Mouse (Mus musculus) liver, embryonic 18 days (tissue): ENCODE results near the gene Plekhj1. TPM values are rescaled to one million over a fixed set of nuclear protein-coding genes. Genes with fewer than 3 reads are reported as not detected.

Experiments used
- polyA plus RNA-seq: library from polyadenylated mRNA; depleted of rRNA; stranded (reverse); fragments of >200 nt; gene quantifications from 2 replicates; pipeline ENCODE4 v1.2.3, GENCODE M21; 2012; rRNA removed

The Plekhj1 gene
- 33.7 and 36.1 TPM in 2 replicates for polyA plus RNA-seq

DNA sequence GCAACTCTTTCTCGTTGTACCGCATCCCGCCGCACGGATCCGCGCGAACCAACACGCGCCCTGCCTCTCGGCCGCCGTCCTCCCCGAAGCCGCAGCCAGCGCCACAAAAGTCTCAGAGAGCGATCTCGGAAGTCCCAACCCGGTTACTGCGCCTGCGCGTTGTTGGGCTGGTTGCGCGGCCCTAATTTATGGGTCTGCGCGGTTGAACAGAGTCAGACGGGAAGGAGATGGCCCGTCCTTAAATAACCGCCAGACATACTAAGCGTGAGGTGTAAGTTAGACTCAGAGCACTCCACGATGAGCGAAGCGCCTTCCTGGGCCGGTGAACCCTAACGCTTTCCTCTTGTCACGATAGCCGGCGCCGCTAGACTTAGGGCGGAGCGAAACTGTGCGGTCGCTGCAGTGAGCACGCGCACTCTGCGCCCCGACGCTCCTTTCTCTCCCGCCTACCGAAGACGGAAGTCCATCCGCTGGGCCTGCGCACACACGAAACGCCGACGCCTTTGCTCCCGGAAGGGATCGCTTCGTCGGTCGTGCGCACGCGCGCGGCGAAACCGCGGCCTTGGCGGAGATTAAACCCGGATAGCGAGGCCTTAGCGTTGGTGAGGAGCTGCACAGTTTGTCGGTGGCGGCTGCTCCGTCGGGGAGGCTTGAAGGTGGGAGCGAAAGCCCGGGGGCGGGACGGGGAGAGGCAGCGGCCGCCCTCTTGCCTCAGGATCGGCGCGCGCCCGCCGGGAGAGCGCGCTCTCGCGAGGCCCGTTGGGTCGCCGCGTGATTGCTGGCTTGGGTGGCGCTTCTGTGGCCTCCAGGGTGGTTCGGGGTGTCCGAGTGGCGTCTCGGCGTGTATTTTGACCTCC is at the start of gene Plekhj1, which contains the start of gene Sf3a2:
Gene Plekhj1, minus strand, starts transcription at position 477 of the 857 bp plus-strand sequence.
Gene Sf3a2, plus strand, starts transcription at position 49 of the 857 bp plus-strand sequence.

GRCm38 (mm10) chr10:80843931-80844547 is 45.6 kb upstream of the Plekhj1 start, which contains the start of gene Lingo3:
Gene Lingo3 (minus strand): TSS chr10:80844039.

DNA sequence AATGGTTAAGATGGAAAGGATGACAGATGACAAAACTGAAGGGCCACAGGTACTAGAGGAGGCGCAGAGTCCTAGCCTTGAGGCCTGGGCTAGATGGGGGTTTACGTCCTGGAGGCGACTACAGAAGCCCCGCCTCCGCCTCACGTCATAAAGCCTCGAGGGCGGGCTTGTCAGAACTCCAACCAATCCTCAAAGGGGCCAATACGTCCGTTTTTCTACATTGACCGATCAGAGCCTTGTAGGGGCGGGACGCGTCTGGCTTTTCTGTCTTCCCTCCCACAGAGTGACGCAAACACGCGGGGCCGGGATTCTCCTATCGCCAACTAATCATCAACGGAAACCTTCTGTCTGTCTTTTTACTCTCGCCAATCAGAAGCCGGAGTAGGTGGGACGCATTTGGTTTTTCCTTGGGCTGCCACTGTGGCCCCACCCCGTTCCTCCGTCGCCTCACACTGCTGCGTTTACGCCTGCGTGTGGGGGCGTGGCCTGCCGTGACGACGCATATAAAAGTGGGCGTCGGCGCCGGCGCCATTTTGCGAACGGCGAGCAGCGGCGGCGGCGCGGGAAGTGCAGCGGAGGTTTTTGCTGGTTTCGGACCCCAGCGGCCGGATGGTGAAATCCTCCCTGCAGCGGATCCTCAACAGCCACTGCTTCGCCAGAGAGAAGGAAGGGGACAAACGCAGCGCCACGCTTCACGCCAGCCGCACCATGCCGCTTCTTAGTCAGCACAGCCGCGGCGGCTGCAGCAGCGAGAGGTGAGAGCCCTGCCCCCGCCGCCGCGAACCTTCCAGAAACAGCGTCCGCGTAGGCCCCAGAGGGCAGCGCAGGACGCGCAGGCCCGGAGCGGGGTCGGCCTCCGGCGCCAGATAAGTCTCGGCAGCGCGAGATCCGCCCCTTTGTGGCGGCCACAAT is 28.0 kb upstream of the Plekhj1 start, which contains the start of gene Oaz1:
Gene Oaz1, plus strand, starts transcription at position 506 of the 912 bp plus-strand sequence.

GRCm38 (mm10) chr10:80813366-80813765 is 14.9 kb upstream of the Plekhj1 start, which contains the start of gene Jsrp1:
Gene Jsrp1 (minus strand): TSS chr10:80813498.

GRCm38 (mm10) chr10:80804916-80805315 is 6.5 kb upstream of the Plekhj1 start, which contains the start of gene Amh:
Gene Amh (plus strand): TSS chr10:80805243.

DNA sequence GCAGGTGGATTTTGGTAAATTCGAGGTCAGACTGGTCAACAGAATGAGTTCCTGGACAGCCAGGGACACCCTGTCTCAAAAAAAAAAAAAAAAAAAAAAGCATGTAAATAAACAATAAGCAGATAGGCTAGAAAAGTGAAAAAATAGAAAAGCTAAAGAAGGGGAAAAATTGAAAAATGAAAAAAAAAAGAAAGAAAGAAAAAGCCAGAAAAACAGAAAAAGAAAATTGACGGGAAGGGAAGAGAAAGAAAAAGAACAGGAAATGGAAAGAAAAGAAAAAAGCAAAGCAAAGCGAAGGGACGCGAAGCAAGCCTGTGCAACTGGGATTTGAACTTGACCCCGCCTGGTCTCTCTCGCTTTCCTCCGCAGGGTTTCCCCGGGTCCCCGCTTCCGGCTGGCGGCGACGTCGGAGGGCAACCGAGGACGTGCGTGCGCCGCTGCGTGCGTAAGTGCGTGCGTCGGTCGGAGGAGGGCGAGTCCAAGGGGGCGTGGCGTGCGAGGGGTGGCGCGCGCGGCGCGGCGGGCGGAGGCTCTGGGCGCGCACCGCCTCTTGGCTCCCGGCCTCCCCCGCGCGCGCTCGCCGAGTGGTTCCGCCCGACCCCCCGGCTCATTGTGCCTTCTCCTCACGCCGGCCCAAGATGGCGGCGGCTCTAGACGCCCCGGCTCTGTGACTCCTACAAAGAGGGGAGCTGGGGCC is 43.7 kb downstream of the Plekhj1 start, which contains the start of gene Dot1l:
Gene Dot1l, plus strand, starts transcription at position 613 of the 697 bp plus-strand sequence.

Other genes with a start within 250 kb of the Plekhj1 start
- 14.0 and 19.7 TPM in 2 replicates for gene Rexo1, start 237.1 kb downstream of the Plekhj1 start, polyA plus RNA-seq
- gene Klf16, start 221.3 kb downstream of the Plekhj1 start, polyA plus RNA-seq = 5.5 and 6.4 TPM in 2 replicates
- gene Abhd17a, start 208.3 kb downstream of the Plekhj1 start, polyA plus RNA-seq = 39.9 and 40.7 TPM in 2 replicates
- 17.8 and 19.9 TPM in 2 replicates for gene Scamp4, start 195.8 kb downstream of the Plekhj1 start, polyA plus RNA-seq
- 3.1 and 3.6 TPM in 2 replicates for gene Adat3, start 195.7 kb downstream of the Plekhj1 start, polyA plus RNA-seq
- gene Gm49322, start 192.6 kb downstream of the Plekhj1 start, polyA plus RNA-seq = 0.74 and 0.80 TPM in 2 replicates
- gene Csnk1g2, start 175.8 kb downstream of the Plekhj1 start, polyA plus RNA-seq = 61.9 and 64.2 TPM in 2 replicates
- 10.7 TPM in 2 replicates for gene Btbd2, start 141.6 kb downstream of the Plekhj1 start, polyA plus RNA-seq
- gene Mknk2, start 120.5 kb downstream of the Plekhj1 start, polyA plus RNA-seq = 42.1 and 45.1 TPM in 2 replicates
- gene Mob3a, start 96.6 kb downstream of the Plekhj1 start, polyA plus RNA-seq = 12.3 and 13.5 TPM in 2 replicates
- gene Izumo4, start 96.4 kb downstream of the Plekhj1 start, polyA plus RNA-seq = 11.0 and 12.1 TPM in 2 replicates
- 26.6 and 31.1 TPM in 2 replicates for gene Ap3d1, start 56.4 kb downstream of the Plekhj1 start, polyA plus RNA-seq
- 4.8 and 5.8 TPM in 2 replicates for gene Dot1l, start 43.4 kb downstream of the Plekhj1 start, polyA plus RNA-seq
- gene Sf3a2, start 428 bp downstream of the Plekhj1 start, polyA plus RNA-seq = 18.1 and 20.1 TPM in 2 replicates
- 0.19 and 0.23 TPM in 2 replicates for gene Amh, start 6.6 kb upstream of the Plekhj1 start, polyA plus RNA-seq
- gene Jsrp1, start 14.9 kb upstream of the Plekhj1 start, polyA plus RNA-seq = 0.06 and 0.07 TPM in 2 replicates
- 573 TPM in 2 replicates for gene Oaz1, start 28.0 kb upstream of the Plekhj1 start, polyA plus RNA-seq
- 0.01 TPM in 1 of 2 replicates, not detected in the other for gene Lingo3, start 45.4 kb upstream of the Plekhj1 start, polyA plus RNA-seq
- gene Lsm7, start 56.6 kb upstream of the Plekhj1 start, polyA plus RNA-seq = 121 and 137 TPM in 2 replicates
- gene Sppl2b, start 56.6 kb upstream of the Plekhj1 start, polyA plus RNA-seq = 32.6 and 37.7 TPM in 2 replicates
- 0.05 and 0.07 TPM in 2 replicates for gene Tmprss9, start 73.2 kb upstream of the Plekhj1 start, polyA plus RNA-seq
- 94.0 and 114 TPM in 2 replicates for gene Timm13, start 102.3 kb upstream of the Plekhj1 start, polyA plus RNA-seq
- gene Lmnb2, start 119.6 kb upstream of the Plekhj1 start, polyA plus RNA-seq = 8.0 and 9.1 TPM in 2 replicates
- gene Gadd45b, start 131.4 kb upstream of the Plekhj1 start, polyA plus RNA-seq = 15.7 and 16.8 TPM in 2 replicates
- 0.41 and 0.48 TPM in 2 replicates for gene Gng7, start 216.3 kb upstream of the Plekhj1 start, polyA plus RNA-seq
- gene Diras1, start 227.0 kb upstream of the Plekhj1 start, polyA plus RNA-seq = 0.01 TPM in 1 of 2 replicates, not detected in the other
- gene Slc39a3, start 238.8 kb upstream of the Plekhj1 start, polyA plus RNA-seq = 4.0 and 4.1 TPM in 2 replicates